Mouse (Mus musculus) brain, adult 2 months (tissue): ENCODE measurements at regions not wholly inside any gene's neighbourhood (a gene's known extent, or its start where the extent isn't known, plus 50 kb on each side); places are given as distances from the start of the nearest gene placed in this dataset.
"Not testable (repeated sequence)": the region's sequence is repeated elsewhere in the genome, so short reads cannot be mapped to it uniquely, and the experiment has no call there.

ENCODE experiments used
- DNase-seq: peaks from one replicate; pipeline ENCODE4 v3.0.0; 2011; ENCODE audit warnings: low read depth, low spot score

- DNase-seq = no peak
Measured at GRCm38 (mm10) chr5:79131443-79132308, 1723.8 kb upstream of the Igfbp7 start.

- peak; percentile 52 for DNase-seq
Measured at GRCm38 (mm10) chr5:79083170-79083569, 1675.3 kb upstream of the Igfbp7 start.

- not testable (repeated sequence) for DNase-seq
Measured at GRCm38 (mm10) chr5:79059805-79060204, 1652.0 kb upstream of the Igfbp7 start.
